19 mouse cellular contexts compared by ENCODE assay signal in genomic region chr2:135279026-135279425, GRCm38 (mm10).
DNase-seq lines count a peak whose midpoint lies in the region; ATAC-seq and TF ChIP-seq lines count a peak whose summit lies in the region.
"Had no signal": no experiment of that assay in that cellular context is flagged by ENCODE, and none has a peak within 500 bp of the region (broad histone marks: within the 10 kb centered on the region; RNA-seq: fewer than 3 reads in every experiment).

No protein-coding gene starts in this region.

- H3K9me3 ChIP-seq in midbrain, embryonic 14.5 days (ENCODE audit: control insufficient read depth, low read length), result no peaks in the 10 kb centered on the region
- no peaks in the 10 kb centered on the region for H3K9me3 ChIP-seq in midbrain, embryonic 10.5 days (replicated peaks)
- no peaks in the 10 kb centered on the region for H3K9me3 ChIP-seq in midbrain, postnatal 0 days (ENCODE audit: low read length)
- H3K9me3 ChIP-seq: embryonic facial prominence, embryonic 13.5 days; heart, embryonic 15.5 days; hindbrain, embryonic 10.5 days; limb, embryonic 12.5 days; liver, embryonic 12.5 days had no signal

- no peak for TF ChIP-seq CTCF in layer of hippocampus, adult 2 months (conservative IDR thresholded peaks at IDR 0.05)
- no peak for TF ChIP-seq CTCF in midbrain, postnatal 0 days (IDR thresholded peaks at IDR 0.05)

- no peaks in the 10 kb centered on the region for H3K4me1 ChIP-seq in midbrain, embryonic 14.5 days (ENCODE audit: control insufficient read depth, insufficient read depth, low read length)
- H3K4me1 ChIP-seq in midbrain, embryonic 10.5 days, result peaks cover 3% of the 10 kb centered on the region
- H3K4me1 ChIP-seq in midbrain, postnatal 0 days (ENCODE audit: insufficient read depth, low read length), result no peaks in the 10 kb centered on the region
- H3K4me1 ChIP-seq: embryonic facial prominence, embryonic 13.5 days; limb, embryonic 12.5 days; liver, embryonic 12.5 days had no signal

- H3K36me3 ChIP-seq in midbrain, embryonic 14.5 days (ENCODE audit: control insufficient read depth, insufficient read depth, low read length), result no peaks in the 10 kb centered on the region
- H3K36me3 ChIP-seq in midbrain, embryonic 10.5 days, result no peaks in the 10 kb centered on the region
- H3K36me3 ChIP-seq in midbrain, postnatal 0 days (ENCODE audit: insufficient read depth, low read length), result no peaks in the 10 kb centered on the region
- H3K36me3 ChIP-seq: embryonic facial prominence, embryonic 13.5 days; heart, embryonic 15.5 days; hindbrain, embryonic 10.5 days; limb, embryonic 12.5 days; liver, embryonic 12.5 days had no signal

- no peak for DNase-seq in frontal cortex, postnatal 14 days (ENCODE audit: low spot score in 2 of 2)
- DNase-seq in layer of hippocampus, adult 2 months (ENCODE audit: low spot score in 2 of 2), result no peak
- DNase-seq in layer of hippocampus, adult 9-11 months, result no peak
- DNase-seq in midbrain, embryonic 14.5 days, result no peak
- no peak for DNase-seq in midbrain, embryonic 10.5 days (ENCODE audit: low spot score)
- peak; percentile 21 for DNase-seq in midbrain, postnatal 0 days (ENCODE audit: low spot score)
- DNase-seq: kidney, adult 8-10 months; kidney, postnatal 14 days; lung, postnatal 36 days; right cerebral cortex, postnatal 14 days; spleen, adult 18-20 months; thymus, postnatal 25 days had no signal

- H3K27ac ChIP-seq in layer of hippocampus, adult 2 months, result peak overlapping the region; percentile 47; the same call in 1 of the 2 replicates
- H3K27ac ChIP-seq in midbrain, embryonic 14.5 days (replicated peaks; ENCODE audit: low read depth, low read length), result peak overlapping the region; percentile 9; the same call in 1 of the 2 replicates
- no peak overlapping the region for H3K27ac ChIP-seq in midbrain, embryonic 10.5 days (replicated peaks)
- H3K27ac ChIP-seq in midbrain, postnatal 0 days (ENCODE audit: low read depth, low read length), result no peak overlapping the region
- H3K27ac ChIP-seq: embryonic facial prominence, embryonic 13.5 days; heart, embryonic 15.5 days; hindbrain, embryonic 10.5 days; limb, embryonic 12.5 days; liver, embryonic 12.5 days had no signal

- peak; percentile 38; the same call in 1 of the 2 replicates for ATAC-seq in frontal cortex, adult (ENCODE audit: low TSS enrichment)
- ATAC-seq in midbrain, embryonic 14.5 days (ENCODE audit: low FRiP score, low TSS enrichment), result no peak
- ATAC-seq in midbrain, postnatal 0 days (ENCODE audit: low FRiP score), result no peak
- ATAC-seq: liver, embryonic 12.5 days had no signal

- H3K9ac ChIP-seq in midbrain, embryonic 14.5 days (replicated peaks; ENCODE audit: low read length), result no peak overlapping the region
- H3K9ac ChIP-seq in midbrain, postnatal 0 days (replicated peaks; ENCODE audit: low read length, poor library complexity, severe bottlenecking), result no peak overlapping the region
- H3K9ac ChIP-seq: embryonic facial prominence, embryonic 13.5 days; heart, embryonic 15.5 days; limb, embryonic 12.5 days; liver, embryonic 12.5 days had no signal

- H3K4me2 ChIP-seq in midbrain, embryonic 14.5 days (ENCODE audit: low read length), result no peak overlapping the region
- H3K4me2 ChIP-seq in midbrain, postnatal 0 days (ENCODE audit: low read depth, low read length, poor library complexity, severe bottlenecking), result no peak overlapping the region
- H3K4me2 ChIP-seq: embryonic facial prominence, embryonic 13.5 days; heart, embryonic 15.5 days; limb, embryonic 12.5 days; liver, embryonic 12.5 days had no signal

- H3K4me3 ChIP-seq in layer of hippocampus, adult 2 months, result no peak overlapping the region
- H3K4me3 ChIP-seq in midbrain, embryonic 14.5 days (replicated peaks; ENCODE audit: low read depth, low read length), result no peak overlapping the region
- H3K4me3 ChIP-seq in midbrain, embryonic 10.5 days, result no peak overlapping the region
- no peak overlapping the region for H3K4me3 ChIP-seq in midbrain, postnatal 0 days (ENCODE audit: low read depth, low read length)
- H3K4me3 ChIP-seq: embryonic facial prominence, embryonic 13.5 days; heart, embryonic 15.5 days; hindbrain, embryonic 10.5 days; limb, embryonic 12.5 days; liver, embryonic 12.5 days; myocyte had no signal

- H3K27me3 ChIP-seq in midbrain, embryonic 14.5 days (ENCODE audit: control insufficient read depth, insufficient read depth, low read length), result no peaks in the 10 kb centered on the region
- H3K27me3 ChIP-seq in midbrain, embryonic 10.5 days (ENCODE audit: low read depth, poor library complexity, severe bottlenecking), result no peaks in the 10 kb centered on the region
- no peaks in the 10 kb centered on the region for H3K27me3 ChIP-seq in midbrain, postnatal 0 days (ENCODE audit: insufficient read depth, low read length)
- H3K27me3 ChIP-seq: embryonic facial prominence, embryonic 13.5 days; heart, embryonic 15.5 days; limb, embryonic 12.5 days; liver, embryonic 12.5 days had no signal

- 68% methylated on average over 6 of the region's 6 CpGs for WGBS in midbrain, embryonic 14.5 days
- WGBS in midbrain, embryonic 10.5 days, result 82% methylated on average over 6 of the region's 6 CpGs
- 55% methylated on average over 6 of the region's 6 CpGs for WGBS in midbrain, postnatal 0 days

Comparison
In these comparisons a context has a peak if more than half of its experiments do, and no peak if none do; other contexts are left out.
1. H3K27ac ChIP-seq: peak in layer of hippocampus, adult 2 months (single experiment) and midbrain, embryonic 14.5 days (single experiment); none in midbrain, embryonic 10.5 days (single experiment) and midbrain, postnatal 0 days (single experiment).